Mouse (Mus musculus) liver, embryonic 13.5 days (tissue): ENCODE measurements around the gene Rtp4. TPM values are rescaled to one million over a fixed set of nuclear protein-coding genes. Genes with fewer than 3 reads are reported as not detected.
A peak's percentile ranks its signal among the peaks of the same experiment; 100 is the strongest.

ENCODE experiments used
- ATAC-seq: fragments of 200-750 bp; cut with Nextera tagmentation; 2 replicates; pipeline ENCODE4 v1.8.0; 2017; ENCODE audit warnings: low read depth, mild to moderate bottlenecking, moderate number of reproducible peaks, moderate library complexity
- DNase-seq: peaks from one replicate; pipeline ENCODE4 v3.0.0; 2022
- H3K27ac ChIP-seq: fragments of 300-500 bp; sonication (generic); 2 replicates; pipeline ENCODE4 v1.5.1; 2015; ENCODE audit warnings: moderate library complexity, mild to moderate bottlenecking, inconsistent platforms
- H3K27me3 ChIP-seq: fragments of 300-500 bp; sonication (generic); 2 replicates; pipeline ENCODE4 v1.6.1; 2015; ENCODE audit warnings: mild to moderate bottlenecking, inconsistent platforms
- H3K36me3 ChIP-seq: fragments of 300-500 bp; sonication (generic); 2 replicates; pipeline ENCODE4 v1.6.1; 2015; ENCODE audit warnings: mild to moderate bottlenecking, inconsistent platforms
- H3K4me1 ChIP-seq: fragments of 300-500 bp; sonication (generic); replicated peaks from 2 replicates; pipeline ENCODE4 v1.6.1; 2015; ENCODE audit warnings: inconsistent platforms
- H3K4me2 ChIP-seq: fragments of 300-500 bp; sonication (generic); 2 replicates; pipeline ENCODE4 v1.6.1; 2015; ENCODE audit warnings: inconsistent platforms, mild to moderate bottlenecking, moderate library complexity
- H3K4me3 ChIP-seq: fragments of 300-500 bp; sonication (generic); replicated peaks from 2 replicates; pipeline ENCODE4 v1.5.1; 2015; ENCODE audit warnings: mild to moderate bottlenecking, inconsistent platforms
- H3K9ac ChIP-seq: fragments of 300-500 bp; sonication (generic); 2 replicates; pipeline ENCODE4 v1.6.1; 2015; ENCODE audit warnings: mild to moderate bottlenecking, inconsistent platforms
- H3K9me3 ChIP-seq: fragments of 300-500 bp; sonication (generic); replicated peaks from 2 replicates; pipeline ENCODE4 v1.6.1; 2016; ENCODE audit warnings: inconsistent platforms
- WGBS: fragments of 180-500 bp; shearing (Covaris S2); methylation state at CpG from one replicate; pipeline ENCODE4 v1.1.7; 2015; ENCODE audit not compliant: insufficient replicate concordance; 5-methylcytosine and 5-hydroxymethylcytosine counted together
- polyA plus RNA-seq: library from polyadenylated mRNA; unstranded; fragments of >200 nt; fragmentation: Nextera tagmentation; extraction: Ambion mirVana; gene quantifications from 2 replicates; pipeline ENCODE4 v1.2.1, GENCODE M21; 2015

Gene Rtp4
- polyA plus RNA-seq, 1 experiment from 2014 or later = 6.5 TPM

- no peak overlapping the region for H3K4me2 ChIP-seq
- no peaks in the 10 kb centered on the region for H3K36me3 ChIP-seq
- no peaks in the 10 kb centered on the region for H3K9me3 ChIP-seq
- ATAC-seq (no peak), DNase-seq (no peak)
- no peak overlapping the region for H3K27ac ChIP-seq
- H3K9ac ChIP-seq = no peak overlapping the region
- no peak overlapping the region for H3K4me3 ChIP-seq
- no peaks in the 10 kb centered on the region for H3K27me3 ChIP-seq
- H3K4me1 ChIP-seq = no peaks in the 10 kb centered on the region
Measured at GRCm38 (mm10) chr16:23592501-23592900, 72.4 kb downstream of the Rtp4 start.

GRCm38 (mm10) chr16:23596696-23597095 lies 76.6 kb downstream of the Rtp4 start:
- Histone ChIP-seq H3K4me1 (no peaks in the 10 kb centered on the region), H3K4me2 (no peak overlapping the region), H3K9me3 (no peaks in the 10 kb centered on the region), H3K27me3 (no peaks in the 10 kb centered on the region), H3K27ac (no peak overlapping the region), H3K36me3 (no peaks in the 10 kb centered on the region), H3K9ac (no peak overlapping the region), H3K4me3 (no peak overlapping the region)
- DNase-seq = no peak
- WGBS = 68% methylated on average over 3 of the region's 3 CpGs
- ATAC-seq = no peak

- Histone ChIP-seq H3K4me2 (no peak overlapping the region), H3K4me3 (no peak overlapping the region), H3K9me3 (no peaks in the 10 kb centered on the region), H3K27me3 (no peaks in the 10 kb centered on the region), H3K27ac (no peak overlapping the region), H3K4me1 (no peaks in the 10 kb centered on the region), H3K36me3 (no peaks in the 10 kb centered on the region), H3K9ac (no peak overlapping the region)
- no peak for DNase-seq
- ATAC-seq = peak; percentile 41; the same call in 1 of the 2 replicates
Measured at GRCm38 (mm10) chr16:23597968-23598367, 77.9 kb downstream of the Rtp4 start.

- H3K4me3 ChIP-seq = no peak overlapping the region
- H3K9me3 ChIP-seq = no peaks in the 10 kb centered on the region
- no peak for ATAC-seq
- no peak for DNase-seq
- H3K36me3 ChIP-seq = no peaks in the 10 kb centered on the region
- H3K27ac ChIP-seq = no peak overlapping the region
- 0 out of 2 replicates have a peak, but pooled peaks cover 4% of the 10 kb centered on the region for H3K4me1 ChIP-seq
- whole genome bisulfite sequencing = 64% methylated on average over 2 of the region's 2 CpGs
- H3K9ac ChIP-seq = no peak overlapping the region
- no peaks in the 10 kb centered on the region for H3K27me3 ChIP-seq
- H3K4me2 ChIP-seq = no peak overlapping the region
Measured at GRCm38 (mm10) chr16:23606220-23606619, 86.1 kb downstream of the Rtp4 start.

- Histone ChIP-seq H3K9me3 (no peaks in the 10 kb centered on the region), H3K4me1 (0 out of 2 replicates have a peak, but pooled peaks cover 4% of the 10 kb centered on the region), H3K27me3 (no peaks in the 10 kb centered on the region), H3K4me3 (no peak overlapping the region), H3K9ac (no peak overlapping the region), H3K4me2 (no peak overlapping the region), H3K36me3 (no peaks in the 10 kb centered on the region), H3K27ac (no peak overlapping the region)
- WGBS = 72% methylated on average over 7 of the region's 7 CpGs
- ATAC-seq (no peak), DNase-seq (no peak)
Measured at GRCm38 (mm10) chr16:23606651-23607050, 86.6 kb downstream of the Rtp4 start.

- H3K27me3 ChIP-seq = no peaks in the 10 kb centered on the region
- no peak overlapping the region for H3K4me2 ChIP-seq
- DNase-seq (no peak), ATAC-seq (no peak)
- 13% methylated on average over 1 of the region's 1 CpGs for WGBS
- H3K9me3 ChIP-seq = no peaks in the 10 kb centered on the region
- H3K9ac ChIP-seq = no peak overlapping the region
- H3K36me3 ChIP-seq = no peaks in the 10 kb centered on the region
- 0 out of 2 replicates have a peak, but pooled peaks cover 4% of the 10 kb centered on the region for H3K4me1 ChIP-seq
- no peak overlapping the region for H3K4me3 ChIP-seq
- no peak overlapping the region for H3K27ac ChIP-seq
Measured at GRCm38 (mm10) chr16:23607911-23608410, 87.9 kb downstream of the Rtp4 start.

GRCm38 (mm10) chr16:23609748-23610185 lies 89.7 kb downstream of the Rtp4 start:
- ATAC-seq = no peak
- Histone ChIP-seq H3K4me1 (0 out of 2 replicates have a peak, but pooled peaks cover 4% of the 10 kb centered on the region), H3K9me3 (no peaks in the 10 kb centered on the region), H3K27ac (no peak overlapping the region), H3K4me2 (peak overlapping the region; percentile 38), H3K27me3 (no peaks in the 10 kb centered on the region), H3K36me3 (no peaks in the 10 kb centered on the region), H3K4me3 (peak overlapping the region; percentile 40), H3K9ac (no peak overlapping the region)
- 21% methylated on average over 11 of the region's 11 CpGs for WGBS
- DNase-seq = no peak

GRCm38 (mm10) chr16:23624205-23624604 lies 104.1 kb downstream of the Rtp4 start:
- no peaks in the 10 kb centered on the region for H3K9me3 ChIP-seq
- H3K36me3 ChIP-seq = no peaks in the 10 kb centered on the region
- no peak overlapping the region for H3K4me3 ChIP-seq
- ATAC-seq (no peak), DNase-seq (no peak)
- no peak overlapping the region for H3K4me2 ChIP-seq
- WGBS = 68% methylated on average over 4 of the region's 4 CpGs
- H3K4me1 ChIP-seq = no peaks in the 10 kb centered on the region
- H3K9ac ChIP-seq = no peak overlapping the region
- H3K27me3 ChIP-seq = no peaks in the 10 kb centered on the region
- H3K27ac ChIP-seq = no peak overlapping the region

GRCm38 (mm10) chr16:23631531-23631930 lies 111.4 kb downstream of the Rtp4 start:
- Histone ChIP-seq H3K27me3 (no peaks in the 10 kb centered on the region), H3K9ac (no peak overlapping the region), H3K9me3 (no peaks in the 10 kb centered on the region), H3K36me3 (no peaks in the 10 kb centered on the region), H3K4me3 (no peak overlapping the region), H3K4me1 (no peaks in the 10 kb centered on the region), H3K27ac (no peak overlapping the region), H3K4me2 (no peak overlapping the region)
- DNase-seq (no peak), ATAC-seq (no peak)
- WGBS = 40% methylated on average over 2 of the region's 2 CpGs

- H3K9me3 ChIP-seq = no peaks in the 10 kb centered on the region
- no peaks in the 10 kb centered on the region for H3K36me3 ChIP-seq
- no peaks in the 10 kb centered on the region for H3K4me1 ChIP-seq
- no peaks in the 10 kb centered on the region for H3K27me3 ChIP-seq
- no peak overlapping the region for H3K27ac ChIP-seq
- H3K4me3 ChIP-seq = no peak overlapping the region
- no peak for ATAC-seq
- H3K4me2 ChIP-seq = no peak overlapping the region
- WGBS = 57% methylated on average over 2 of the region's 2 CpGs
- DNase-seq = no peak
- H3K9ac ChIP-seq = no peak overlapping the region
Measured at GRCm38 (mm10) chr16:23632681-23633080, 112.6 kb downstream of the Rtp4 start.

- H3K27me3 ChIP-seq = no peaks in the 10 kb centered on the region
- ATAC-seq = no peak
- DNase-seq = no peak
Measured at GRCm38 (mm10) chr16:23653028-23653427, 132.9 kb downstream of the Rtp4 start.

GRCm38 (mm10) chr16:23653479-23653878 lies 133.4 kb downstream of the Rtp4 start:
- Histone ChIP-seq H3K4me2 (no peak overlapping the region), H3K36me3 (no peaks in the 10 kb centered on the region), H3K9me3 (no peaks in the 10 kb centered on the region), H3K27ac (no peak overlapping the region), H3K9ac (no peak overlapping the region), H3K4me1 (no peaks in the 10 kb centered on the region), H3K4me3 (no peak overlapping the region), H3K27me3 (no peaks in the 10 kb centered on the region)
- DNase-seq = no peak
- ATAC-seq = no peak
- WGBS = 31% methylated on average over 4 of the region's 4 CpGs

More at GRCm38 (mm10) chr16:23653028-23653427, 132.9 kb downstream of the Rtp4 start:
- WGBS = 77% methylated on average over 5 of the region's 5 CpGs
- Histone ChIP-seq H3K9me3 (no peaks in the 10 kb centered on the region), H3K27ac (no peak overlapping the region), H3K4me3 (no peak overlapping the region), H3K9ac (no peak overlapping the region), H3K36me3 (no peaks in the 10 kb centered on the region), H3K4me2 (no peak overlapping the region), H3K4me1 (no peaks in the 10 kb centered on the region)
